Mouse (Mus musculus): ENCODE measurements at regions not wholly inside any gene's neighbourhood (a gene's known extent, or its start where the extent isn't known, plus 50 kb on each side); places are given as distances from the start of the nearest gene placed in this dataset.

GRCm38 (mm10) chr3:21484052-21484451 lies 592.4 kb upstream of the Tbl1xr1 start:
- Histone ChIP-seq H3K4me1 (ENCODE audit: control insufficient read depth, insufficient read depth, insufficient read length, low read length) (no peaks in the 10 kb centered on the region), H3K27me3 (ENCODE audit: control insufficient read depth, insufficient read depth, low read length) (no peaks in the 10 kb centered on the region), H3K36me3 (ENCODE audit: control insufficient read depth, insufficient read depth, low read length) (no peaks in the 10 kb centered on the region), H3K4me3 (ENCODE audit: low read depth, low read length) (no peak overlapping the region), H3K27ac (ENCODE audit: insufficient read depth, low read depth, low read length) (no peak overlapping the region)
- no peak for TF ChIP-seq CTCF (IDR thresholded peaks at IDR 0.05; ENCODE audit: extremely low read depth, insufficient read length, insufficient replicate concordance, low read depth, low read length)
- no peak for TF ChIP-seq POLR2A (IDR thresholded peaks at IDR 0.05; ENCODE audit: low read depth, low read length)
- 79% methylated on average over 2 of the region's 2 CpGs for WGBS

- Histone ChIP-seq H3K4me3 (ENCODE audit: low read depth, low read length) (no peak overlapping the region), H3K36me3 (ENCODE audit: control insufficient read depth, insufficient read depth, low read length) (no peaks in the 10 kb centered on the region), H3K27ac (ENCODE audit: insufficient read depth, low read depth, low read length) (no peak overlapping the region), H3K27me3 (ENCODE audit: control insufficient read depth, insufficient read depth, low read length) (no peaks in the 10 kb centered on the region), H3K4me1 (ENCODE audit: control insufficient read depth, insufficient read depth, insufficient read length, low read length) (no peaks in the 10 kb centered on the region)
- TF ChIP-seq POLR2A (IDR thresholded peaks at IDR 0.05; ENCODE audit: low read depth, low read length) (no peak), CTCF (IDR thresholded peaks at IDR 0.05; ENCODE audit: extremely low read depth, insufficient read length, insufficient replicate concordance, low read depth, low read length) (no peak)
Measured at GRCm38 (mm10) chr3:21485454-21485853, 591.0 kb upstream of the Tbl1xr1 start.

- Histone ChIP-seq H3K27me3 (ENCODE audit: control insufficient read depth, insufficient read depth, low read length) (no peaks in the 10 kb centered on the region), H3K27ac (ENCODE audit: insufficient read depth, low read depth, low read length) (no peak overlapping the region), H3K4me1 (ENCODE audit: control insufficient read depth, insufficient read depth, insufficient read length, low read length) (no peaks in the 10 kb centered on the region), H3K36me3 (ENCODE audit: control insufficient read depth, insufficient read depth, low read length) (no peaks in the 10 kb centered on the region), H3K4me3 (ENCODE audit: low read depth, low read length) (no peak overlapping the region)
- 92% methylated on average over 1 of the region's 1 CpGs for WGBS
- TF ChIP-seq CTCF (IDR thresholded peaks at IDR 0.05; ENCODE audit: extremely low read depth, insufficient read length, insufficient replicate concordance, low read depth, low read length), result no peak
- no peak for TF ChIP-seq POLR2A (IDR thresholded peaks at IDR 0.05; ENCODE audit: low read depth, low read length)
Measured at GRCm38 (mm10) chr3:21489547-21489946, 586.9 kb upstream of the Tbl1xr1 start.

GRCm38 (mm10) chr3:21492413-21492812 lies 584.0 kb upstream of the Tbl1xr1 start:
- H3K4me3 ChIP-seq (ENCODE audit: low read depth, low read length), result no peak overlapping the region
- TF ChIP-seq POLR2A (IDR thresholded peaks at IDR 0.05; ENCODE audit: low read depth, low read length) (no peak), CTCF (IDR thresholded peaks at IDR 0.05; ENCODE audit: extremely low read depth, insufficient read length, insufficient replicate concordance, low read depth, low read length) (no peak)
- no peaks in the 10 kb centered on the region for H3K27me3 ChIP-seq (ENCODE audit: control insufficient read depth, insufficient read depth, low read length)
- H3K27ac ChIP-seq (ENCODE audit: insufficient read depth, low read depth, low read length), result no peak overlapping the region
- H3K36me3 ChIP-seq (ENCODE audit: control insufficient read depth, insufficient read depth, low read length), result no peaks in the 10 kb centered on the region
- H3K4me1 ChIP-seq (ENCODE audit: control insufficient read depth, insufficient read depth, insufficient read length, low read length), result no peaks in the 10 kb centered on the region
- 59% methylated on average over 3 of the region's 3 CpGs for WGBS

GRCm38 (mm10) chr3:21493384-21493783 lies 583.1 kb upstream of the Tbl1xr1 start:
- no peaks in the 10 kb centered on the region for H3K27me3 ChIP-seq (ENCODE audit: control insufficient read depth, insufficient read depth, low read length)
- no peak overlapping the region for H3K4me3 ChIP-seq (ENCODE audit: low read depth, low read length)
- no peaks in the 10 kb centered on the region for H3K4me1 ChIP-seq (ENCODE audit: control insufficient read depth, insufficient read depth, insufficient read length, low read length)
- H3K27ac ChIP-seq (ENCODE audit: insufficient read depth, low read depth, low read length), result no peak overlapping the region
- WGBS, result 91% methylated on average over 6 of the region's 6 CpGs
- H3K36me3 ChIP-seq (ENCODE audit: control insufficient read depth, insufficient read depth, low read length), result no peaks in the 10 kb centered on the region
- no peak for TF ChIP-seq POLR2A (IDR thresholded peaks at IDR 0.05; ENCODE audit: low read depth, low read length)
- TF ChIP-seq CTCF (IDR thresholded peaks at IDR 0.05; ENCODE audit: extremely low read depth, insufficient read length, insufficient replicate concordance, low read depth, low read length), result no peak

- Histone ChIP-seq H3K4me3 (ENCODE audit: low read depth, low read length) (no peak overlapping the region), H3K36me3 (ENCODE audit: control insufficient read depth, insufficient read depth, low read length) (no peaks in the 10 kb centered on the region), H3K4me1 (ENCODE audit: control insufficient read depth, insufficient read depth, insufficient read length, low read length) (no peaks in the 10 kb centered on the region), H3K27me3 (ENCODE audit: control insufficient read depth, insufficient read depth, low read length) (no peaks in the 10 kb centered on the region), H3K27ac (ENCODE audit: insufficient read depth, low read depth, low read length) (no peak overlapping the region)
- 66% methylated on average over 3 of the region's 3 CpGs for WGBS
- TF ChIP-seq CTCF (IDR thresholded peaks at IDR 0.05; ENCODE audit: extremely low read depth, insufficient read length, insufficient replicate concordance, low read depth, low read length), result no peak
- no peak for TF ChIP-seq POLR2A (IDR thresholded peaks at IDR 0.05; ENCODE audit: low read depth, low read length)
Measured at GRCm38 (mm10) chr3:21494904-21495303, 581.5 kb upstream of the Tbl1xr1 start.

GRCm38 (mm10) chr3:21495651-21496050 lies 580.8 kb upstream of the Tbl1xr1 start:
- WGBS, result 76% methylated on average over 5 of the region's 5 CpGs
- Histone ChIP-seq H3K4me1 (ENCODE audit: control insufficient read depth, insufficient read depth, insufficient read length, low read length) (no peaks in the 10 kb centered on the region), H3K27me3 (ENCODE audit: control insufficient read depth, insufficient read depth, low read length) (no peaks in the 10 kb centered on the region), H3K36me3 (ENCODE audit: control insufficient read depth, insufficient read depth, low read length) (no peaks in the 10 kb centered on the region), H3K27ac (ENCODE audit: insufficient read depth, low read depth, low read length) (no peak overlapping the region), H3K4me3 (ENCODE audit: low read depth, low read length) (no peak overlapping the region)
- no peak for TF ChIP-seq POLR2A (IDR thresholded peaks at IDR 0.05; ENCODE audit: low read depth, low read length)
- TF ChIP-seq CTCF (IDR thresholded peaks at IDR 0.05; ENCODE audit: extremely low read depth, insufficient read length, insufficient replicate concordance, low read depth, low read length), result no peak

GRCm38 (mm10) chr3:21496166-21496565 lies 580.3 kb upstream of the Tbl1xr1 start:
- WGBS, result 86% methylated on average over 2 of the region's 2 CpGs
- no peak for TF ChIP-seq POLR2A (IDR thresholded peaks at IDR 0.05; ENCODE audit: low read depth, low read length)
- TF ChIP-seq CTCF (IDR thresholded peaks at IDR 0.05; ENCODE audit: extremely low read depth, insufficient read length, insufficient replicate concordance, low read depth, low read length), result no peak
- no peaks in the 10 kb centered on the region for H3K27me3 ChIP-seq (ENCODE audit: control insufficient read depth, insufficient read depth, low read length)
- no peaks in the 10 kb centered on the region for H3K4me1 ChIP-seq (ENCODE audit: control insufficient read depth, insufficient read depth, insufficient read length, low read length)
- H3K4me3 ChIP-seq (ENCODE audit: low read depth, low read length), result no peak overlapping the region
- no peaks in the 10 kb centered on the region for H3K36me3 ChIP-seq (ENCODE audit: control insufficient read depth, insufficient read depth, low read length)
- no peak overlapping the region for H3K27ac ChIP-seq (ENCODE audit: insufficient read depth, low read depth, low read length)

Data from small intestine, adult 2 months (tissue).